Mouse (Mus musculus) heart, embryonic 13.5 days (tissue): ENCODE data around the gene Slc9a9. TPM values are rescaled to one million over a fixed set of nuclear protein-coding genes. Genes with fewer than 3 reads are reported as not detected.

ENCODE experiments used
- ATAC-seq: fragments of 200-750 bp; cut with Nextera tagmentation; 2 replicates; pipeline ENCODE4 v1.8.0; 2017; ENCODE audit warnings: moderate TSS enrichment; ENCODE audit not compliant: insufficient number of reproducible peaks, low FRiP score, low TSS enrichment; ENCODE audit errors: extremely low read depth
- H3K27ac ChIP-seq: fragments of 300-500 bp; sonication (generic); replicated peaks from 2 replicates; pipeline ENCODE4 v1.5.1; 2015; ENCODE audit warnings: moderate library complexity, mild to moderate bottlenecking, inconsistent platforms
- H3K27me3 ChIP-seq: fragments of 300-500 bp; sonication (generic); replicated peaks from 2 replicates; pipeline ENCODE4 v1.6.1; 2015; ENCODE audit warnings: mild to moderate bottlenecking, inconsistent platforms
- H3K36me3 ChIP-seq: fragments of 300-500 bp; sonication (generic); 2 replicates; pipeline ENCODE4 v1.6.1; 2015; ENCODE audit warnings: mild to moderate bottlenecking, inconsistent platforms
- H3K4me1 ChIP-seq: fragments of 300-500 bp; sonication (generic); 2 replicates; pipeline ENCODE4 v1.6.1; 2015; ENCODE audit warnings: inconsistent platforms
- H3K4me2 ChIP-seq: fragments of 300-500 bp; sonication (generic); 2 replicates; pipeline ENCODE4 v1.6.1; 2015; ENCODE audit warnings: inconsistent platforms, mild to moderate bottlenecking, moderate library complexity
- H3K4me3 ChIP-seq: fragments of 300-500 bp; sonication (generic); 2 replicates; pipeline ENCODE4 v1.5.1; 2015; ENCODE audit warnings: moderate library complexity, mild to moderate bottlenecking, inconsistent platforms
- H3K9ac ChIP-seq: fragments of 300-500 bp; sonication (generic); 2 replicates; pipeline ENCODE4 v1.6.1; 2015; ENCODE audit warnings: inconsistent platforms, mild to moderate bottlenecking, moderate library complexity
- H3K9me3 ChIP-seq: fragments of 300-500 bp; sonication (generic); 2 replicates; pipeline ENCODE4 v1.6.1; 2016; ENCODE audit warnings: inconsistent platforms
- WGBS: fragments of 180-500 bp; shearing (Covaris S2); methylation state at CpG from one replicate; pipeline ENCODE4 v1.1.7; 2015; ENCODE audit warnings: mixed read lengths; 5-methylcytosine and 5-hydroxymethylcytosine counted together
- polyA plus RNA-seq: library from polyadenylated mRNA; unstranded; fragments of >200 nt; fragmentation: Nextera tagmentation; extraction: Ambion mirVana; gene quantifications from 2 replicates; pipeline ENCODE4 v1.2.1, GENCODE M21; 2015

Slc9a9 gene
- polyA plus RNA-seq, 1 experiment from 2014 or later: 3.7 TPM

- 82% methylated on average over 11 of the region's 11 CpGs for WGBS
- no peaks in the 10 kb centered on the region for H3K36me3 ChIP-seq
- no peak overlapping the region for H3K9ac ChIP-seq
- ATAC-seq: no peak
- no peak overlapping the region for H3K4me3 ChIP-seq
- H3K4me1 ChIP-seq: no peaks in the 10 kb centered on the region
- no peaks in the 10 kb centered on the region for H3K27me3 ChIP-seq
- no peaks in the 10 kb centered on the region for H3K9me3 ChIP-seq
- no peak overlapping the region for H3K4me2 ChIP-seq
- no peak overlapping the region for H3K27ac ChIP-seq
Measured at GRCm38 (mm10) chr9:94839204-94839603, 169.5 kb downstream of the Slc9a9 start.

GRCm38 (mm10) chr9:94840398-94840797 lies 170.7 kb downstream of the Slc9a9 start:
- H3K4me1 ChIP-seq: no peaks in the 10 kb centered on the region
- no peaks in the 10 kb centered on the region for H3K36me3 ChIP-seq
- H3K4me3 ChIP-seq: no peak overlapping the region
- WGBS: 73% methylated on average over 5 of the region's 5 CpGs
- H3K9me3 ChIP-seq: no peaks in the 10 kb centered on the region
- H3K4me2 ChIP-seq: no peak overlapping the region
- no peak overlapping the region for H3K27ac ChIP-seq
- H3K27me3 ChIP-seq: no peaks in the 10 kb centered on the region
- no peak overlapping the region for H3K9ac ChIP-seq
- no peak for ATAC-seq

GRCm38 (mm10) chr9:94840972-94841371 lies 171.3 kb downstream of the Slc9a9 start:
- ATAC-seq: no peak
- no peak overlapping the region for H3K4me3 ChIP-seq
- H3K36me3 ChIP-seq: no peaks in the 10 kb centered on the region

GRCm38 (mm10) chr9:94844176-94844575 lies 174.5 kb downstream of the Slc9a9 start:
- 83% methylated on average over 3 of the region's 3 CpGs for WGBS
- Histone ChIP-seq H3K27ac (no peak overlapping the region), H3K9ac (no peak overlapping the region), H3K4me3 (no peak overlapping the region), H3K27me3 (no peaks in the 10 kb centered on the region), H3K4me1 (no peaks in the 10 kb centered on the region), H3K9me3 (no peaks in the 10 kb centered on the region), H3K4me2 (no peak overlapping the region), H3K36me3 (no peaks in the 10 kb centered on the region)
- ATAC-seq: no peak

More at GRCm38 (mm10) chr9:94840972-94841371, 171.3 kb downstream of the Slc9a9 start:
- WGBS: 81% methylated on average over 4 of the region's 4 CpGs
- Histone ChIP-seq H3K4me1 (no peaks in the 10 kb centered on the region), H3K27me3 (no peaks in the 10 kb centered on the region), H3K27ac (no peak overlapping the region), H3K9me3 (no peaks in the 10 kb centered on the region), H3K9ac (no peak overlapping the region), H3K4me2 (no peak overlapping the region)

- H3K27me3 ChIP-seq: no peaks in the 10 kb centered on the region
- no peak overlapping the region for H3K9ac ChIP-seq
- no peak for ATAC-seq
- H3K36me3 ChIP-seq: no peaks in the 10 kb centered on the region
- H3K4me2 ChIP-seq: no peak overlapping the region
- H3K9me3 ChIP-seq: no peaks in the 10 kb centered on the region
- H3K4me1 ChIP-seq: no peaks in the 10 kb centered on the region
- no peak overlapping the region for H3K4me3 ChIP-seq
- H3K27ac ChIP-seq: no peak overlapping the region
- WGBS: 79% methylated on average over 6 of the region's 6 CpGs
Measured at GRCm38 (mm10) chr9:94847624-94848023, 177.9 kb downstream of the Slc9a9 start.

- Histone ChIP-seq H3K4me2 (no peak overlapping the region), H3K9me3 (no peaks in the 10 kb centered on the region), H3K27me3 (no peaks in the 10 kb centered on the region), H3K36me3 (no peaks in the 10 kb centered on the region), H3K4me1 (no peaks in the 10 kb centered on the region), H3K9ac (no peak overlapping the region), H3K4me3 (no peak overlapping the region), H3K27ac (no peak overlapping the region)
- ATAC-seq: no peak
- 62% methylated on average over 3 of the region's 3 CpGs for WGBS
Measured at GRCm38 (mm10) chr9:94851550-94851949, 181.8 kb downstream of the Slc9a9 start.

GRCm38 (mm10) chr9:94856093-94856492 lies 186.4 kb downstream of the Slc9a9 start:
- Histone ChIP-seq H3K4me2 (no peak overlapping the region), H3K36me3 (no peaks in the 10 kb centered on the region), H3K4me1 (no peaks in the 10 kb centered on the region), H3K9me3 (no peaks in the 10 kb centered on the region), H3K27ac (no peak overlapping the region), H3K27me3 (no peaks in the 10 kb centered on the region), H3K9ac (no peak overlapping the region), H3K4me3 (no peak overlapping the region)
- ATAC-seq: no peak
- 36% methylated on average over 3 of the region's 3 CpGs for WGBS

- 74% methylated on average over 1 of the region's 1 CpGs for WGBS
- no peaks in the 10 kb centered on the region for H3K36me3 ChIP-seq
- H3K27ac ChIP-seq: no peak overlapping the region
- peaks cover 6% of the 10 kb centered on the region; the same call in 1 of the 2 replicates for H3K9me3 ChIP-seq
- H3K4me2 ChIP-seq: no peak overlapping the region
- no peaks in the 10 kb centered on the region for H3K27me3 ChIP-seq
- H3K4me1 ChIP-seq: no peaks in the 10 kb centered on the region
- ATAC-seq: no peak
- no peak overlapping the region for H3K4me3 ChIP-seq
- H3K9ac ChIP-seq: no peak overlapping the region
Measured at GRCm38 (mm10) chr9:94868557-94868956, 198.8 kb downstream of the Slc9a9 start.

- peaks cover 6% of the 10 kb centered on the region; the same call in 1 of the 2 replicates for H3K9me3 ChIP-seq
- H3K27me3 ChIP-seq: no peaks in the 10 kb centered on the region
- no peak overlapping the region for H3K4me2 ChIP-seq
- ATAC-seq: no peak
- no peaks in the 10 kb centered on the region for H3K36me3 ChIP-seq
- H3K27ac ChIP-seq: no peak overlapping the region
- 64% methylated on average over 4 of the region's 4 CpGs for WGBS
- no peaks in the 10 kb centered on the region for H3K4me1 ChIP-seq
- H3K4me3 ChIP-seq: no peak overlapping the region
- H3K9ac ChIP-seq: no peak overlapping the region
Measured at GRCm38 (mm10) chr9:94869023-94869799, 199.5 kb downstream of the Slc9a9 start.

- ATAC-seq: no peak
- no peak overlapping the region for H3K27ac ChIP-seq
- H3K4me3 ChIP-seq: no peak overlapping the region
- H3K4me1 ChIP-seq: no peaks in the 10 kb centered on the region
- WGBS: 73% methylated on average over 3 of the region's 3 CpGs
- H3K27me3 ChIP-seq: no peaks in the 10 kb centered on the region
- H3K9me3 ChIP-seq: no peaks in the 10 kb centered on the region
- H3K36me3 ChIP-seq: no peaks in the 10 kb centered on the region
- H3K9ac ChIP-seq: no peak overlapping the region
- H3K4me2 ChIP-seq: no peak overlapping the region
Measured at GRCm38 (mm10) chr9:94882517-94882916, 212.8 kb downstream of the Slc9a9 start.

GRCm38 (mm10) chr9:94883435-94883834 lies 213.7 kb downstream of the Slc9a9 start:
- H3K4me2 ChIP-seq: no peak overlapping the region
- H3K9me3 ChIP-seq: no peaks in the 10 kb centered on the region
- 61% methylated on average over 5 of the region's 5 CpGs for WGBS
- H3K27ac ChIP-seq: no peak overlapping the region
- no peak for ATAC-seq
- no peaks in the 10 kb centered on the region for H3K27me3 ChIP-seq
- H3K9ac ChIP-seq: no peak overlapping the region
- H3K36me3 ChIP-seq: no peaks in the 10 kb centered on the region
- no peaks in the 10 kb centered on the region for H3K4me1 ChIP-seq
- no peak overlapping the region for H3K4me3 ChIP-seq

GRCm38 (mm10) chr9:94885151-94885550 lies 215.4 kb downstream of the Slc9a9 start:
- no peaks in the 10 kb centered on the region for H3K9me3 ChIP-seq
- H3K27me3 ChIP-seq: no peaks in the 10 kb centered on the region
- 62% methylated on average over 1 of the region's 1 CpGs for WGBS
- H3K4me1 ChIP-seq: no peaks in the 10 kb centered on the region
- no peak for ATAC-seq
- no peaks in the 10 kb centered on the region for H3K36me3 ChIP-seq
- no peak overlapping the region for H3K9ac ChIP-seq
- H3K4me2 ChIP-seq: no peak overlapping the region
- H3K4me3 ChIP-seq: no peak overlapping the region
- H3K27ac ChIP-seq: no peak overlapping the region
